Mouse (Mus musculus) ES-E14 (cell line): ENCODE measurements around the gene Ptpa.

Experiments used
- HCFC1 ChIP-seq: IDR thresholded peaks from 2 replicates; pipeline ENCODE4 v1.6.1; 2012; ENCODE audit warnings: low read length, inconsistent platforms, borderline replicate concordance; ENCODE audit not compliant: insufficient read depth
- ZC3H11A ChIP-seq: IDR thresholded peaks from 2 replicates; pipeline ENCODE4 v1.6.1; 2012; ENCODE audit warnings: low read depth, mild to moderate bottlenecking, inconsistent platforms, low read length, borderline replicate concordance
- ZNF384 ChIP-seq: IDR thresholded peaks from 2 replicates; pipeline ENCODE4 v1.6.1; 2012; ENCODE audit warnings: low read depth, low read length, inconsistent platforms

DNA sequence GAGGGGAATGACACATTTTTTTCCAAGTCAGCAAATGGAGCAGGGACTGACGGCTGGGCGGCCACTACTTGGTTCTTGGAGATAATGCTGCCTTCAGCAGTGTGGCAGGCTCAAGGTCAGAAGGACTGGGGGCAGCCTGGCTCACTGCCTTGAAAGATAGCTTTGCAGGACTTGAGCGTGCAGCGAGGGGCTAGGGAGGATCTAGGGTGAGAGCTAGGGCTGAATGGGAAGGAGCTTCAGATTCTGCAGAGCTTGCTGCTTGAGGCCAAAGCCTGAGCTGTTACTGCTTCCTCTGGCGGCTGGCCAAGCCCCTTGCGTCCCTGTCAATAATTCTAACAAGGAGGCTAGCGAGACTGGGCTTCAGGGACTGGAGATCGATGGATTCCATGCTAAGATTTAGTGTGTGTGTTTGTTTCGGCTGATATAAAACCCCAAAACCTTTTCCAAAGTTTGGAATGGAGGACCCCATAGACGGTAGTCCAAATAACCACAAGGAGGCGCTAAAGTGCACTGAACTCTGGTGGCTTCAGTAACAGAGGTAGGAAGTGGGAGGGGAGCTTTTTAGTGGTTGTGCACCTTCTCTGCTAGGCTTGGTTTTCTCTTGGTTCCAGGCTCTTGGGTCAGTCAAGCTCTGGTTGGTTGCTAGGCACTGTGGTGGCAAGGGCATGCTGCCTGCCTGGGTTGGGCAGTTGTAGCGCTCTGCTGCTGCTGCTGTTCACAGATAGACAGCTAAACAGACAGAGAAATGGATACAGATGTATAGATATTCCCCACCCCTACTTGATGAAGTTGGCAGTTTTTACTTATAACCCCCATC is 25.1 kb downstream of the Ptpa start:
- TF ChIP-seq ZNF384 (no peak), HCFC1 (no peak), ZC3H11A (peak; percentile 55; the same call in 1 of the 2 replicates)
